Mouse (Mus musculus): Measurements from ENCODE around the gene Rgs7. TPM values are rescaled to one million over a fixed set of nuclear protein-coding genes. Genes with fewer than 3 reads are reported as not detected.

Rgs7 gene
- polyA plus RNA-seq, 1 experiment from 2014 or later = 1.8 TPM

- no peak overlapping the region for H3K9ac ChIP-seq
- no peaks in the 10 kb centered on the region for H3K9me3 ChIP-seq
- 79% methylated on average over 5 of the region's 5 CpGs for WGBS
- no peak overlapping the region for H3K4me2 ChIP-seq (replicated peaks)
- no peak overlapping the region for H3K4me3 ChIP-seq (replicated peaks)
- H3K36me3 ChIP-seq = no peaks in the 10 kb centered on the region
- no peak overlapping the region for H3K27ac ChIP-seq
- H3K27me3 ChIP-seq (replicated peaks) = no peaks in the 10 kb centered on the region
- H3K4me1 ChIP-seq (replicated peaks) = no peaks in the 10 kb centered on the region
- ATAC-seq = no peak
Observed at GRCm38 (mm10) chr1:175105426-175105825, 386.9 kb downstream of the Rgs7 start.

- H3K4me2 ChIP-seq (replicated peaks) = no peak overlapping the region
- no peak overlapping the region for H3K9ac ChIP-seq
- no peaks in the 10 kb centered on the region for H3K36me3 ChIP-seq
- WGBS = 50% methylated on average over 3 of the region's 3 CpGs
- ATAC-seq = no peak
- H3K4me3 ChIP-seq (replicated peaks) = no peak overlapping the region
- H3K27me3 ChIP-seq (replicated peaks) = no peaks in the 10 kb centered on the region
- H3K4me1 ChIP-seq (replicated peaks) = no peaks in the 10 kb centered on the region
- no peaks in the 10 kb centered on the region for H3K9me3 ChIP-seq
- no peak overlapping the region for H3K27ac ChIP-seq
Observed at GRCm38 (mm10) chr1:175097014-175097413, 395.3 kb downstream of the Rgs7 start.

GRCm38 (mm10) chr1:175082104-175082503, 410.2 kb downstream of the Rgs7 start:
- no peaks in the 10 kb centered on the region for H3K4me1 ChIP-seq (replicated peaks)
- H3K9me3 ChIP-seq = no peaks in the 10 kb centered on the region
- H3K9ac ChIP-seq = no peak overlapping the region
- H3K27me3 ChIP-seq (replicated peaks) = no peaks in the 10 kb centered on the region
- ATAC-seq = no peak; the same call in 1 of the 2 replicates
- no peak overlapping the region for H3K27ac ChIP-seq
- 80% methylated on average over 1 of the region's 1 CpGs for WGBS
- H3K36me3 ChIP-seq = no peaks in the 10 kb centered on the region
- no peak overlapping the region for H3K4me2 ChIP-seq (replicated peaks)
- no peak overlapping the region for H3K4me3 ChIP-seq (replicated peaks)

GRCm38 (mm10) chr1:175079819-175080608, 412.3 kb downstream of the Rgs7 start:
- H3K27me3 ChIP-seq (replicated peaks) = no peaks in the 10 kb centered on the region
- no peaks in the 10 kb centered on the region for H3K9me3 ChIP-seq
- H3K36me3 ChIP-seq = no peaks in the 10 kb centered on the region
- H3K4me2 ChIP-seq (replicated peaks) = no peak overlapping the region
- no peak for ATAC-seq
- no peak overlapping the region for H3K4me3 ChIP-seq (replicated peaks)
- WGBS = 65% methylated on average over 4 of the region's 4 CpGs
- H3K9ac ChIP-seq = no peak overlapping the region
- H3K4me1 ChIP-seq (replicated peaks) = no peaks in the 10 kb centered on the region
- no peak overlapping the region for H3K27ac ChIP-seq

- 84% methylated on average over 1 of the region's 1 CpGs for WGBS
- Histone ChIP-seq H3K4me2 (replicated peaks) (no peak overlapping the region), H3K27ac (no peak overlapping the region), H3K36me3 (no peaks in the 10 kb centered on the region), H3K9me3 (no peaks in the 10 kb centered on the region), H3K4me1 (replicated peaks) (no peaks in the 10 kb centered on the region), H3K4me3 (replicated peaks) (no peak overlapping the region), H3K9ac (no peak overlapping the region), H3K27me3 (replicated peaks) (no peaks in the 10 kb centered on the region)
- peak; percentile 77 for ATAC-seq
Observed at GRCm38 (mm10) chr1:175073500-175074232, 418.6 kb downstream of the Rgs7 start.

GRCm38 (mm10) chr1:175069758-175070290, 422.5 kb downstream of the Rgs7 start:
- Histone ChIP-seq H3K4me1 (replicated peaks) (no peaks in the 10 kb centered on the region), H3K9ac (no peak overlapping the region), H3K27me3 (replicated peaks) (no peaks in the 10 kb centered on the region), H3K4me3 (replicated peaks) (no peak overlapping the region), H3K9me3 (no peaks in the 10 kb centered on the region), H3K36me3 (no peaks in the 10 kb centered on the region), H3K4me2 (replicated peaks) (no peak overlapping the region), H3K27ac (no peak overlapping the region)
- WGBS = 82% methylated on average over 4 of the region's 4 CpGs
- ATAC-seq = no peak

GRCm38 (mm10) chr1:175049121-175049520, 443.2 kb downstream of the Rgs7 start:
- Histone ChIP-seq H3K27me3 (replicated peaks) (no peaks in the 10 kb centered on the region), H3K4me3 (replicated peaks) (no peak overlapping the region), H3K9ac (no peak overlapping the region), H3K27ac (no peak overlapping the region), H3K9me3 (no peaks in the 10 kb centered on the region), H3K4me1 (replicated peaks) (no peaks in the 10 kb centered on the region), H3K36me3 (no peaks in the 10 kb centered on the region), H3K4me2 (replicated peaks) (no peak overlapping the region)
- no peak for ATAC-seq
- WGBS = 79% methylated on average over 6 of the region's 6 CpGs

- WGBS = 43% methylated on average over 4 of the region's 4 CpGs
- Histone ChIP-seq H3K36me3 (no peaks in the 10 kb centered on the region), H3K4me1 (replicated peaks) (no peaks in the 10 kb centered on the region), H3K9ac (no peak overlapping the region), H3K4me2 (replicated peaks) (no peak overlapping the region), H3K27me3 (replicated peaks) (no peaks in the 10 kb centered on the region), H3K9me3 (no peaks in the 10 kb centered on the region), H3K27ac (no peak overlapping the region), H3K4me3 (replicated peaks) (no peak overlapping the region)
- ATAC-seq = peak; percentile 58
Observed at GRCm38 (mm10) chr1:175041167-175041817, 451.0 kb downstream of the Rgs7 start.

GRCm38 (mm10) chr1:175040038-175040437, 452.3 kb downstream of the Rgs7 start:
- Histone ChIP-seq H3K36me3 (no peaks in the 10 kb centered on the region), H3K4me2 (replicated peaks) (no peak overlapping the region), H3K4me3 (replicated peaks) (no peak overlapping the region), H3K4me1 (replicated peaks) (no peaks in the 10 kb centered on the region), H3K9ac (no peak overlapping the region), H3K27ac (no peak overlapping the region), H3K9me3 (no peaks in the 10 kb centered on the region), H3K27me3 (replicated peaks) (no peaks in the 10 kb centered on the region)
- ATAC-seq = no peak
- 85% methylated on average over 4 of the region's 4 CpGs for whole genome bisulfite sequencing

GRCm38 (mm10) chr1:175039567-175039966, 452.7 kb downstream of the Rgs7 start:
- Histone ChIP-seq H3K9me3 (no peaks in the 10 kb centered on the region), H3K4me3 (replicated peaks) (no peak overlapping the region), H3K4me1 (replicated peaks) (no peaks in the 10 kb centered on the region), H3K27ac (no peak overlapping the region), H3K9ac (no peak overlapping the region), H3K36me3 (no peaks in the 10 kb centered on the region), H3K4me2 (replicated peaks) (no peak overlapping the region), H3K27me3 (replicated peaks) (no peaks in the 10 kb centered on the region)
- ATAC-seq = no peak
- 66% methylated on average over 6 of the region's 6 CpGs for WGBS

GRCm38 (mm10) chr1:175035461-175035860, 456.8 kb downstream of the Rgs7 start:
- H3K27ac ChIP-seq = no peak overlapping the region
- H3K9ac ChIP-seq = no peak overlapping the region
- H3K4me3 ChIP-seq (replicated peaks) = no peak overlapping the region
- H3K36me3 ChIP-seq = no peaks in the 10 kb centered on the region
- H3K27me3 ChIP-seq (replicated peaks) = no peaks in the 10 kb centered on the region
- 63% methylated on average over 5 of the region's 5 CpGs for WGBS
- no peaks in the 10 kb centered on the region for H3K4me1 ChIP-seq (replicated peaks)
- no peaks in the 10 kb centered on the region for H3K9me3 ChIP-seq
- H3K4me2 ChIP-seq (replicated peaks) = no peak overlapping the region
- no peak for ATAC-seq

- no peak overlapping the region for H3K4me2 ChIP-seq (replicated peaks)
- WGBS = 52% methylated on average over 6 of the region's 6 CpGs
- no peak overlapping the region for H3K4me3 ChIP-seq (replicated peaks)
- H3K9ac ChIP-seq = no peak overlapping the region
- ATAC-seq = no peak
- no peaks in the 10 kb centered on the region for H3K27me3 ChIP-seq (replicated peaks)
- 0 out of 2 replicates have a peak, but pooled peaks cover 3% of the 10 kb centered on the region for H3K4me1 ChIP-seq (replicated peaks)
- no peaks in the 10 kb centered on the region for H3K36me3 ChIP-seq
- H3K9me3 ChIP-seq = no peaks in the 10 kb centered on the region
- H3K27ac ChIP-seq = no peak overlapping the region
Observed at GRCm38 (mm10) chr1:175032015-175032414, 460.3 kb downstream of the Rgs7 start.
